In the genomic region with DNA sequence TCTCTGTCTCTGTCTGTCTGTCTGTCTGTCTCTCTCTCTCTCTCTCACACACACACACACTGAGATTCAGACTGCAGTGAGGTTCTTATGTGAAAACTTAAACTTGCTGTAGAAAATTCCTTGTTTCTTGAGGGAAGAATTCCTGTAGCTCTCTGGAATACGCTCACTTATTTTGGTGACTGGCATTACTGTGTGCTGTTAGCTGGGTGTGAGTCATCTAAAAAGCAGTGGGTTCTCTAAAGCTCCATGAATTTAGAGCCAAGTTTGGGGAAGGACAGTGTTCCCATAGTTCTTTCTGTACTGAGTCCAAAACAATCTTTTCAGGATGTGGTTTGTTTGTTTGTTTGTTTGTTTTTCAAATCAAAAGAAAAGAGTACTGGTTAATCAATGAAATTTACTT, we compare ENCODE assay signal across 13 mouse cellular contexts.
"Had no signal": no experiment of that assay in that cellular context is flagged by ENCODE, and none has a peak within 500 bp of the region (broad histone marks: within the 10 kb centered on the region; RNA-seq: fewer than 3 reads in every experiment).

No protein-coding gene starts in this region.

- H3K9ac ChIP-seq: limb, embryonic 13.5 days; liver, embryonic 14.5 days; neural tube, embryonic 12.5 days had no signal

- H3K27ac ChIP-seq: limb, embryonic 13.5 days; liver, embryonic 14.5 days; midbrain, embryonic 10.5 days; neural tube, embryonic 12.5 days had no signal

- DNase-seq: kidney, adult 11 months; kidney, adult 9 months; kidney, postnatal 10 days; left cerebral cortex, postnatal 4 days; lung, adult 18-20 months; lung, postnatal 4 days; midbrain, embryonic 14.5 days; right cerebral cortex, postnatal 25 days; thymus, postnatal 36 days had no signal

- H3K4me2 ChIP-seq: limb, embryonic 13.5 days; neural tube, embryonic 12.5 days had no signal

- H3K4me1 ChIP-seq: limb, embryonic 13.5 days; midbrain, embryonic 10.5 days; neural tube, embryonic 12.5 days had no signal

- H3K27me3 ChIP-seq: limb, embryonic 13.5 days; neural tube, embryonic 12.5 days had no signal

- H3K4me3 ChIP-seq: limb, embryonic 13.5 days; midbrain, embryonic 10.5 days; neural tube, embryonic 12.5 days had no signal

- H3K36me3 ChIP-seq: limb, embryonic 13.5 days; midbrain, embryonic 10.5 days; neural tube, embryonic 12.5 days had no signal

- H3K9me3 ChIP-seq: limb, embryonic 13.5 days; midbrain, embryonic 10.5 days; neural tube, embryonic 12.5 days had no signal
